Mouse (Mus musculus): ENCODE data around the gene Ankrd28.

GRCm38 (mm10) chr14:31734811-31735210 is 95.6 kb downstream of the Ankrd28 start:
- TF ChIP-seq CTCF (IDR thresholded peaks at IDR 0.05; ENCODE audit: extremely low read depth, insufficient read depth, insufficient read length, insufficient replicate concordance): no peak
- no peak for TF ChIP-seq POLR2A (IDR thresholded peaks at IDR 0.05; ENCODE audit: low read depth, low read length)

Data from spleen, adult 2 months (tissue).